Mouse (Mus musculus): Measurements from ENCODE around the gene Krt12. TPM values are rescaled to one million over a fixed set of nuclear protein-coding genes. Genes with fewer than 3 reads are reported as not detected.

Krt12 gene
- polyA plus RNA-seq, 1 experiment from 2014 or later: not detected

DNA sequence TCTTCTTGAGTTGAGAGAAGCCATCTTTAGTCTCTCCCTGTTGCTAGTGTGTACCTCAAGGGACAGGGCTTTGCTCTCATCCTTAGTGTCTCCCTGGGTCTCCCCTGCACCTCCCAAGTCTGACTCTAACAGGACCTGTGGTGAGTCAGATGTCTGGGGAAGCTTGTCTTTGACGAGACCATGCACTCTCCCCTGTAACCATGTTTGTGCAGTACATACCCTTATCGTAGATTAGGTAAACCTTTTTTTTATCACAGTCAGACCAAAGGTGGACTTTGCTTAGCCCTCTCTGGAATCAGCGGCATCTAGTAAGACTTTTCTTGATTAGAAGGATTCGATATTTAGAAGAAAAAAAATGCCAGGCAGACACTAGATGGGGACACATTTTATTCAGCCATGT is 32.0 kb upstream of the Krt12 start:
- Histone ChIP-seq H3K27ac (ENCODE audit: low read depth) (no peak overlapping the region), H3K4me3 (ENCODE audit: low read depth, low read length) (no peak overlapping the region), H3K36me3 (ENCODE audit: control insufficient read depth, insufficient read depth, low read length) (no peaks in the 10 kb centered on the region), H3K9ac (ENCODE audit: low read length) (no peak overlapping the region), H3K4me1 (replicated peaks; ENCODE audit: control insufficient read depth, insufficient read depth, low read length) (no peaks in the 10 kb centered on the region; the same call in 1 of the 2 replicates), H3K9me3 (ENCODE audit: control insufficient read depth, low read length) (no peaks in the 10 kb centered on the region), H3K4me2 (ENCODE audit: low read length) (no peak overlapping the region), H3K27me3 (replicated peaks; ENCODE audit: control insufficient read depth, insufficient read depth, low read length) (no peaks in the 10 kb centered on the region)
- ATAC-seq (replicated peaks; ENCODE audit: low FRiP score, low TSS enrichment, low read depth) (no peak), DNase-seq (ENCODE audit: low spot score) (no peak)
- 71% methylated on average over 4 of the region's 4 CpGs for WGBS

DNA sequence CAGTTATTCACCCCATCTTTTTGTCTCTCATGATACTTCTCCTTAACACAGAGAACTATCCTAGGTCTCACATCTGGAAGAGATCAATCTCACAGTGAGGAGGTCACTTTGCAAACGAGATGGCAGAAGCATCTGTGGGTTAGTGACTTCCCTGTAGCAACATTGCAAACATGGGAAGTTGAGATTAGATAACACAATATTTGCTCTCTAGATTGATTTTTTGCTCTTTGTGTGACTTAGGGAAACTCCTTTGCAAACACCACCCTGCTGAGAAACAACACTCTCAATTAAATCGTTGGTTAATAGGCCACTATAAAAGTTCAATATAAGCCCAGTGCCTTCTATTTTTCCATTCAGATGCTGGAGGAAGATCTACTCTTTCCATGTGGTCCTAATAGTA is 26.7 kb upstream of the Krt12 start:
- DNase-seq (ENCODE audit: low spot score): no peak
- Histone ChIP-seq H3K4me1 (replicated peaks; ENCODE audit: control insufficient read depth, insufficient read depth, low read length) (no peaks in the 10 kb centered on the region), H3K4me3 (ENCODE audit: low read depth, low read length) (no peak overlapping the region), H3K9me3 (ENCODE audit: control insufficient read depth, low read length) (no peaks in the 10 kb centered on the region), H3K4me2 (ENCODE audit: low read length) (no peak overlapping the region), H3K27ac (ENCODE audit: low read depth) (no peak overlapping the region), H3K36me3 (ENCODE audit: control insufficient read depth, insufficient read depth, low read length) (no peaks in the 10 kb centered on the region), H3K27me3 (replicated peaks; ENCODE audit: control insufficient read depth, insufficient read depth, low read length) (no peaks in the 10 kb centered on the region), H3K9ac (ENCODE audit: low read length) (no peak overlapping the region)
- ATAC-seq (replicated peaks; ENCODE audit: low FRiP score, low TSS enrichment, low read depth): no peak
- 40% methylated on average over 2 of the region's 2 CpGs for WGBS

GRCm38 (mm10) chr11:99441220-99441619 is 19.2 kb upstream of the Krt12 start:
- DNase-seq (ENCODE audit: low spot score): no peak
- no peak overlapping the region for H3K4me2 ChIP-seq (ENCODE audit: low read length)
- 45% methylated on average over 8 of the region's 8 CpGs for WGBS

GRCm38 (mm10) chr11:99439465-99439864 is 17.4 kb upstream of the Krt12 start:
- H3K9me3 ChIP-seq (ENCODE audit: control insufficient read depth, low read length): no peaks in the 10 kb centered on the region
- no peak overlapping the region for H3K27ac ChIP-seq (ENCODE audit: low read depth)
- ATAC-seq (replicated peaks; ENCODE audit: low FRiP score, low TSS enrichment, low read depth) (0 out of 2 replicates have a peak, but pooled peaks have one; percentile 27), DNase-seq (ENCODE audit: low spot score) (peak; percentile 63)
- WGBS: 49% methylated on average over 10 of the region's 10 CpGs
- no peaks in the 10 kb centered on the region for H3K36me3 ChIP-seq (ENCODE audit: control insufficient read depth, insufficient read depth, low read length)
- no peak overlapping the region for H3K4me3 ChIP-seq (ENCODE audit: low read depth, low read length)
- H3K4me2 ChIP-seq (ENCODE audit: low read length): no peak overlapping the region
- no peak overlapping the region for H3K9ac ChIP-seq (ENCODE audit: low read length)
- no peaks in the 10 kb centered on the region for H3K27me3 ChIP-seq (replicated peaks; ENCODE audit: control insufficient read depth, insufficient read depth, low read length)
- peaks cover 4% of the 10 kb centered on the region; the same call in 1 of the 2 replicates for H3K4me1 ChIP-seq (replicated peaks; ENCODE audit: control insufficient read depth, insufficient read depth, low read length)

More at GRCm38 (mm10) chr11:99441220-99441619, 19.2 kb upstream of the Krt12 start:
- no peak overlapping the region for H3K9ac ChIP-seq (ENCODE audit: low read length)
- H3K27me3 ChIP-seq (replicated peaks; ENCODE audit: control insufficient read depth, insufficient read depth, low read length): no peaks in the 10 kb centered on the region
- no peak for ATAC-seq (replicated peaks; ENCODE audit: low FRiP score, low TSS enrichment, low read depth)
- no peaks in the 10 kb centered on the region for H3K36me3 ChIP-seq (ENCODE audit: control insufficient read depth, insufficient read depth, low read length)
- no peak overlapping the region for H3K4me3 ChIP-seq (ENCODE audit: low read depth, low read length)
- peaks cover 4% of the 10 kb centered on the region; the same call in 1 of the 2 replicates for H3K4me1 ChIP-seq (replicated peaks; ENCODE audit: control insufficient read depth, insufficient read depth, low read length)
- no peak overlapping the region for H3K27ac ChIP-seq (ENCODE audit: low read depth)
- no peaks in the 10 kb centered on the region for H3K9me3 ChIP-seq (ENCODE audit: control insufficient read depth, low read length)

DNA sequence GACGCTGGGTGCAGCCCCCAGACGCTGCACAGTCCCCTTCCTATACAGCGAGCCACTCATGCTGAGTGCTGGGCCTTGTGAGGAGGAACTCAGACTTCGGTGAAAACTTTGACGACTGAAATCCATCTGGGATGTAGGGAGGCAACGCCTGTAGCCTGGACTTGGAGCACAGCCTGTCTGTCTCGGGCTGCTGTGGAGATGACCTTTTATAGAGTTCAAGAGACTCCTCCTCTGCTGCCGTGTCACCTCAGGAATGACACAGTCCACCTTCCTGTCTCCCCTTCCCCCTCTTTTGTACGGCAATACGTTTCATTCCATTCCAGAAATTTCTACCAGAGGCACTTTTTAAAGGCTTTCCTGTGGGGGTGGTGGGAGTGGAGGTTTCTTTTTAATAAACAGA is 15.9 kb upstream of the Krt12 start, which contains the start of gene Krt20:
Krt20 (minus strand) TSS at position 179 of the 400 bp plus-strand sequence.
- DNase-seq (ENCODE audit: low spot score) (no peak), ATAC-seq (replicated peaks; ENCODE audit: low FRiP score, low TSS enrichment, low read depth) (no peak)
- Histone ChIP-seq H3K9me3 (ENCODE audit: control insufficient read depth, low read length) (no peaks in the 10 kb centered on the region), H3K4me3 (ENCODE audit: low read depth, low read length) (peak within 1 kb of the TSS; percentile 13; the same call in 1 of the 2 replicates), H3K36me3 (ENCODE audit: control insufficient read depth, insufficient read depth, low read length) (no peaks in the 10 kb centered on the region), H3K4me2 (ENCODE audit: low read length) (peak within 1 kb of the TSS; percentile 29), H3K27me3 (replicated peaks; ENCODE audit: control insufficient read depth, insufficient read depth, low read length) (no peaks in the 10 kb centered on the region), H3K4me1 (replicated peaks; ENCODE audit: control insufficient read depth, insufficient read depth, low read length) (peaks cover 4% of the 10 kb centered on the region; the same call in 1 of the 2 replicates), H3K27ac (ENCODE audit: low read depth) (no peak within 1 kb of the TSS), H3K9ac (ENCODE audit: low read length) (no peak within 1 kb of the TSS)
- 17% methylated on average over 10 of the region's 10 CpGs for WGBS

DNA sequence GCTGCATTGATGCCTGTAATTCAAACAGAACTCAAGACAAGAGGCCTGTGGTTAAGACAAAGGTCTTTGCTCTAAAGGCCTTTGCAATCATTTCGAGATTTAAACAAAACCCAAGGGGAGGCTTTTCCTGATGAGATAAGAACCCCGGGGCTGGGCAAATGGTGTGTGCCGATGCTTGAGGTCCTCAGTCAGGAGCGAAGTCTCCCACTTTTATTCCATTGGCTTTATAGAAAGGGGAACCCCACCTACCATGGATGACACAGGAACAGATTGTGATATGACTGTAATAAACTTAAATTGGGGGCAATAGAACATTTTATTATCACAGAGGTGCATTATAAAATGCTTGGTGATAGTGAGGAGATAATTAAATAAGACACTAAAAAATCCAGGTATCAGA is 14.6 kb upstream of the Krt12 start:
- Histone ChIP-seq H3K9me3 (ENCODE audit: control insufficient read depth, low read length) (no peaks in the 10 kb centered on the region), H3K4me1 (replicated peaks; ENCODE audit: control insufficient read depth, insufficient read depth, low read length) (peaks cover 4% of the 10 kb centered on the region; the same call in 1 of the 2 replicates), H3K36me3 (ENCODE audit: control insufficient read depth, insufficient read depth, low read length) (no peaks in the 10 kb centered on the region), H3K4me2 (ENCODE audit: low read length) (0 out of 2 replicates have a peak overlapping the region, but pooled peaks have one; percentile 7), H3K4me3 (ENCODE audit: low read depth, low read length) (no peak overlapping the region), H3K27ac (ENCODE audit: low read depth) (no peak overlapping the region), H3K27me3 (replicated peaks; ENCODE audit: control insufficient read depth, insufficient read depth, low read length) (no peaks in the 10 kb centered on the region), H3K9ac (ENCODE audit: low read length) (no peak overlapping the region)
- 56% methylated on average over 4 of the region's 4 CpGs for WGBS
- ATAC-seq (replicated peaks; ENCODE audit: low FRiP score, low TSS enrichment, low read depth): 0 out of 2 replicates have a peak, but pooled peaks have one; percentile 62
- DNase-seq (ENCODE audit: low spot score): no peak

GRCm38 (mm10) chr11:99430670-99431069 is 8.6 kb upstream of the Krt12 start:
- Histone ChIP-seq H3K27ac (ENCODE audit: low read depth) (no peak overlapping the region), H3K9me3 (ENCODE audit: control insufficient read depth, low read length) (no peaks in the 10 kb centered on the region), H3K4me2 (ENCODE audit: low read length) (no peak overlapping the region), H3K36me3 (ENCODE audit: control insufficient read depth, insufficient read depth, low read length) (no peaks in the 10 kb centered on the region), H3K27me3 (replicated peaks; ENCODE audit: control insufficient read depth, insufficient read depth, low read length) (no peaks in the 10 kb centered on the region), H3K4me3 (ENCODE audit: low read depth, low read length) (no peak overlapping the region), H3K4me1 (replicated peaks; ENCODE audit: control insufficient read depth, insufficient read depth, low read length) (no peaks in the 10 kb centered on the region), H3K9ac (ENCODE audit: low read length) (no peak overlapping the region)
- ATAC-seq (replicated peaks; ENCODE audit: low FRiP score, low TSS enrichment, low read depth) (no peak), DNase-seq (ENCODE audit: low spot score) (no peak)
- WGBS: 63% methylated on average over 12 of the region's 12 CpGs

DNA sequence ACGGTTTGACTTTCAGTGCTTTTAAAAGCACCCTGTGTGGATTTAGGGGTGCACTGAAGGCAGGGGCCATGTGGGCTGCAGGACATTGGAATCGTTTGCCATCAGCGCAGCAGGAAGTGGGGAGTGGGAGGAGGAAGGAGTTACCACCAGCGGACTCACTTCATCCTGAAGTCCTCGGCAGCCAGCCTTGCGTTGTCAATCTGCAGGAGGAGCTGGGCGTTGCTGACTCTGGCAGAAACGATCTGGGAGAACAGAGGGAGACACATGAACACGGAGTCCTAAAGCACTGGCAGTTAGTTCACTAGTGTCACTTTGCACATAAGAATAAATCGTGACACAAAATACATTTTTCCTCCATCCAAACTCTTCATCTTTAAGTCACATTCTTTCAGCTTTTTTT is 1.5 kb downstream of the Krt12 start:
- no peaks in the 10 kb centered on the region for H3K36me3 ChIP-seq (ENCODE audit: control insufficient read depth, insufficient read depth, low read length)
- ATAC-seq (replicated peaks; ENCODE audit: low FRiP score, low TSS enrichment, low read depth) (no peak), DNase-seq (ENCODE audit: low spot score) (no peak)
- H3K4me2 ChIP-seq (ENCODE audit: low read length): no peak overlapping the region
- 37% methylated on average over 10 of the region's 10 CpGs for WGBS
- H3K9ac ChIP-seq (ENCODE audit: low read length): no peak overlapping the region
- no peak overlapping the region for H3K4me3 ChIP-seq (ENCODE audit: low read depth, low read length)
- no peaks in the 10 kb centered on the region for H3K27me3 ChIP-seq (replicated peaks; ENCODE audit: control insufficient read depth, insufficient read depth, low read length)
- H3K27ac ChIP-seq (ENCODE audit: low read depth): no peak overlapping the region
- H3K9me3 ChIP-seq (ENCODE audit: control insufficient read depth, low read length): no peaks in the 10 kb centered on the region
- H3K4me1 ChIP-seq (replicated peaks; ENCODE audit: control insufficient read depth, insufficient read depth, low read length): no peaks in the 10 kb centered on the region

- Histone ChIP-seq H3K27me3 (replicated peaks; ENCODE audit: control insufficient read depth, insufficient read depth, low read length) (no peaks in the 10 kb centered on the region), H3K4me3 (ENCODE audit: low read depth, low read length) (no peak overlapping the region), H3K27ac (ENCODE audit: low read depth) (no peak overlapping the region), H3K4me2 (ENCODE audit: low read length) (no peak overlapping the region), H3K9me3 (ENCODE audit: control insufficient read depth, low read length) (no peaks in the 10 kb centered on the region), H3K4me1 (replicated peaks; ENCODE audit: control insufficient read depth, insufficient read depth, low read length) (no peaks in the 10 kb centered on the region), H3K36me3 (ENCODE audit: control insufficient read depth, insufficient read depth, low read length) (no peaks in the 10 kb centered on the region), H3K9ac (ENCODE audit: low read length) (no peak overlapping the region)
- 67% methylated on average over 16 of the region's 16 CpGs for WGBS
- no peak for DNase-seq (ENCODE audit: low spot score)
- ATAC-seq (replicated peaks; ENCODE audit: low FRiP score, low TSS enrichment, low read depth): no peak
Measured at GRCm38 (mm10) chr11:99417819-99418218, 4.2 kb downstream of the Krt12 start.
